Mouse (Mus musculus): ENCODE data around the gene Olfr1025-ps1.

DNA sequence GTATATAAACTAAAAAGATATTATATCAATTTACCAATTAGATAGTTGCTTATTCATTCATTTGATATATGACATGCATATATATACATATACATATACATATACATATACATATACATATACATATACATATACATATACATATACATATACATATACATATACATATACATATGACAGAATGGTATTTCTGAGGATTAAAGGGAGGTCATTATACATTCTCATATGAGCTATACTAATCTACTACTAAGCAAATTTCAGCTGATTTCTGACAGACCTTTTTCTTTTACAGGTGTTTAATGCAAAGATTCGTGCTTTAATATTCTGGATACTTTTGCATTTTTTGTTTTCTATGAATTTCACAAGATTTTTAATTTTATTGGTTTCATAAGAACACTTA lies 35.1 kb downstream of the Olfr1025-ps1 start, which contains the start of gene Olfr1028:
- no peak for TF ChIP-seq GATA1 (IDR thresholded peaks at IDR 0.05; ENCODE audit: low read length)
- TF ChIP-seq TAL1 (IDR thresholded peaks at IDR 0.05; ENCODE audit: low read length) = no peak
